In the genomic region with DNA sequence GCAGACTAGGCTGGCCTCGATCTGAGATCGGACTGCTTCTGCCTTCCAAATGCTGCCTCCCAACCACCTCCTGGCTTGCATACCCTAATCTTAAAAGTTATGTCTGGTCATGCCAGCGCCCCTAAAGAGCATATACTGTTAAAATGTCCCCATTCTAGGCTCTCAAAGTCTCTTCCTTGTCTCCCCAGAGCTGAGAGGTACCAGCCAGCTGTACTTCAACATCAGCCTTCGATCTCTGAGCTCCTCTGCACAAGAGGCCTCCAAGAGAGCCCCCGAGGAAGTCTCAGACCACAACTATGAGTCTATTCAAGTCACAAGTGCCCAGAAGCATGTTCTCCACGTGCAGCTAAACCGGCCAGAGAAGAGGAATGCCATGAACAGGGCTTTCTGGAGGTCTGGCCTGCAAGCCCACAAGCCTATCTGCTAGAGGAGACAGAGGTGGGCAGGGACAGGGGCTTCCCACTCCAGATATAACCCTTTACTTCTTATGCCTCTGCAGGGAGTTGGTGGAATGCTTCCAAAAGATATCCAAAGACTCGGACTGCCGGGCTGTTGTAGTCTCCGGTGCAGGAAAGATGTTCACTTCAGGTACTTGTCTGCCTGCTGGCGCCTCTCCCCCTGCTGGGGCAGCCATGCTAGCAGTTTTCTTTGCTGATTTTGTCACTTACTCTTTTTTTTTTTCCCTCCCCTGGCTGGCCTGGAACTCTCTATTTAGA, we compare ENCODE assay signal across 8 mouse cellular contexts. TPM values are rescaled to one million over a fixed set of nuclear protein-coding genes. Genes with fewer than 3 reads are reported as not detected.
DNase-seq lines count a peak whose midpoint lies in the region; ATAC-seq and TF ChIP-seq lines count a peak whose summit lies in the region.

No protein-coding gene starts in this region.

- no peaks in the 10 kb centered on the region for H3K9me3 ChIP-seq in heart, embryonic 10.5 days
- no peaks in the 10 kb centered on the region for H3K9me3 ChIP-seq in kidney, postnatal 0 days (replicated peaks; ENCODE audit: low read length)

- WGBS in heart, embryonic 10.5 days, result 48% methylated on average over 11 of the region's 11 CpGs
- WGBS in kidney, postnatal 0 days, result 50% methylated on average over 11 of the region's 11 CpGs

- peaks cover 24% of the 10 kb centered on the region for H3K4me1 ChIP-seq in heart, embryonic 10.5 days
- peaks cover 13% of the 10 kb centered on the region for H3K4me1 ChIP-seq in kidney, postnatal 0 days (replicated peaks; ENCODE audit: insufficient read depth, low read length)

- H3K27me3 ChIP-seq in heart, embryonic 10.5 days (ENCODE audit: insufficient read depth, poor library complexity, severe bottlenecking), result no peaks in the 10 kb centered on the region
- no peaks in the 10 kb centered on the region for H3K27me3 ChIP-seq in kidney, postnatal 0 days (ENCODE audit: insufficient read depth, low read length)

- peaks cover 41% of the 10 kb centered on the region for H3K36me3 ChIP-seq in heart, embryonic 10.5 days
- peaks cover 29% of the 10 kb centered on the region for H3K36me3 ChIP-seq in kidney, postnatal 0 days (ENCODE audit: insufficient read depth, low read length)

- H3K27ac ChIP-seq in heart, embryonic 10.5 days, result peak overlapping the region; percentile 90
- peak overlapping the region; percentile 92 for H3K27ac ChIP-seq in kidney, postnatal 0 days

- peak; percentile 54 for DNase-seq in cerebellum, adult 9-10 months
- no peak for DNase-seq in cerebellum, adult 18-20 months
- no peak for DNase-seq in heart, embryonic 10.5 days (ENCODE audit: low spot score)
- peak; percentile 43 for DNase-seq in kidney, postnatal 0 days (ENCODE audit: low spot score)
- peak; percentile 61 to 66 for DNase-seq in thymus, postnatal 36 days

- TF ChIP-seq CTCF in kidney, postnatal 0 days (IDR thresholded peaks at IDR 0.05; ENCODE audit: low read depth), result peak; percentile 40; the same call in 1 of the 2 replicates

- ATAC-seq in activated CD4-positive, CD25-positive, alpha-beta regulatory T cell, adult 4 months, result peak; percentile 16
- ATAC-seq in kidney, postnatal 0 days (replicated peaks; ENCODE audit: low FRiP score, low read depth), result no peak
- ATAC-seq in megakaryocyte progenitor cell, adult 5-6 weeks (replicated peaks; ENCODE audit: poor library complexity), result 0 out of 2 replicates have a peak, but pooled peaks have one; percentile 21
- no peak for ATAC-seq in frontal cortex, adult (ENCODE audit: low TSS enrichment)

- H3K4me2 ChIP-seq in kidney, postnatal 0 days (ENCODE audit: low read length), result peak overlapping the region; percentile 52

- H3K4me3 ChIP-seq in heart, embryonic 10.5 days, result peak overlapping the region; percentile 60
- H3K4me3 ChIP-seq in kidney, postnatal 0 days (replicated peaks; ENCODE audit: low read depth, low read length), result peak overlapping the region; percentile 39

- peak overlapping the region; percentile 65 for H3K9ac ChIP-seq in kidney, postnatal 0 days (ENCODE audit: low read depth, low read length)

RNA-seq across cellular contexts. Expression of gene Ech1, which starts 0.8 kb away (rescaled TPM):
- polyA plus RNA-seq in activated CD4-positive, CD25-positive, alpha-beta regulatory T cell, adult 4 months (2017; shearing (Covaris generic)), result 100 to 1,000 TPM; 192 to 199 TPM
- polyA plus RNA-seq in heart, embryonic 10.5 days (2016; fragmentation: Nextera tagmentation; extraction: Ambion mirVana), result 118 and 136 TPM in 2 replicates
- 330 and 348 TPM in 2 replicates for polyA plus RNA-seq in kidney, postnatal 0 days (2015; fragmentation: Nextera tagmentation; extraction: Ambion mirVana)
- 139 and 180 TPM in 2 replicates for total RNA-seq in megakaryocyte progenitor cell, adult 5-6 weeks (2015)
- 93.3 and 110 TPM in 2 replicates for total RNA-seq in megakaryocyte progenitor cell, adult 5-6 weeks (2017)

RNA-seq across cellular contexts. Expression of gene Lgals4, which starts 7.8 kb away (rescaled TPM):
- 10 to 100 TPM; 20.1 to 27.2 TPM for polyA plus RNA-seq in activated CD4-positive, CD25-positive, alpha-beta regulatory T cell, adult 4 months (2017; shearing (Covaris generic))
- 2.8 and 3.6 TPM in 2 replicates for polyA plus RNA-seq in heart, embryonic 10.5 days (2016; fragmentation: Nextera tagmentation; extraction: Ambion mirVana)
- 10.8 and 10.9 TPM in 2 replicates for polyA plus RNA-seq in kidney, postnatal 0 days (2015; fragmentation: Nextera tagmentation; extraction: Ambion mirVana)
- total RNA-seq in megakaryocyte progenitor cell, adult 5-6 weeks (2015), result 16.1 and 22.9 TPM in 2 replicates
- 4.3 and 7.0 TPM in 2 replicates for total RNA-seq in megakaryocyte progenitor cell, adult 5-6 weeks (2017)

RNA-seq across cellular contexts. Expression of gene Hnrnpl, which starts 17.5 kb away (rescaled TPM):
- polyA plus RNA-seq in activated CD4-positive, CD25-positive, alpha-beta regulatory T cell, adult 4 months (2017; shearing (Covaris generic)), result 100 to 1,000 TPM; 153 to 344 TPM
- polyA plus RNA-seq in heart, embryonic 10.5 days (2016; fragmentation: Nextera tagmentation; extraction: Ambion mirVana), result 213 and 221 TPM in 2 replicates
- 232 TPM in 2 replicates for polyA plus RNA-seq in kidney, postnatal 0 days (2015; fragmentation: Nextera tagmentation; extraction: Ambion mirVana)
- 419 and 433 TPM in 2 replicates for total RNA-seq in megakaryocyte progenitor cell, adult 5-6 weeks (2015)
- 342 and 343 TPM in 2 replicates for total RNA-seq in megakaryocyte progenitor cell, adult 5-6 weeks (2017)

RNA-seq across cellular contexts. Expression of gene Rinl, which starts 37.1 kb away (rescaled TPM):
- polyA plus RNA-seq in activated CD4-positive, CD25-positive, alpha-beta regulatory T cell, adult 4 months (2017; shearing (Covaris generic)), result 100 to 1,000 TPM; 199 to 272 TPM
- 3.8 and 5.2 TPM in 2 replicates for polyA plus RNA-seq in heart, embryonic 10.5 days (2016; fragmentation: Nextera tagmentation; extraction: Ambion mirVana)
- 5.2 and 6.3 TPM in 2 replicates for polyA plus RNA-seq in kidney, postnatal 0 days (2015; fragmentation: Nextera tagmentation; extraction: Ambion mirVana)
- 47.6 and 48.3 TPM in 2 replicates for total RNA-seq in megakaryocyte progenitor cell, adult 5-6 weeks (2015)
- 53.9 and 56.3 TPM in 2 replicates for total RNA-seq in megakaryocyte progenitor cell, adult 5-6 weeks (2017)

RNA-seq across cellular contexts. Expression of gene Lgals7, which starts 37.8 kb away (rescaled TPM):
- 1 to 10 TPM; 2.5 to 2.8 TPM for polyA plus RNA-seq in activated CD4-positive, CD25-positive, alpha-beta regulatory T cell, adult 4 months (2017; shearing (Covaris generic))
- 0.24 and 0.81 TPM in 2 replicates for polyA plus RNA-seq in heart, embryonic 10.5 days (2016; fragmentation: Nextera tagmentation; extraction: Ambion mirVana)
- 1.3 and 1.7 TPM in 2 replicates for polyA plus RNA-seq in kidney, postnatal 0 days (2015; fragmentation: Nextera tagmentation; extraction: Ambion mirVana)
- 0.52 TPM in 1 of 2 replicates, not detected in the other for total RNA-seq in megakaryocyte progenitor cell, adult 5-6 weeks (2015)
- total RNA-seq in megakaryocyte progenitor cell, adult 5-6 weeks (2017), result not detected in 2 replicates

Comparison
In these comparisons a context has a peak if more than half of its experiments do, and no peak if none do; other contexts are left out.
1. DNase-seq: peak in cerebellum, adult 9-10 months (single experiment), kidney, postnatal 0 days (single experiment) and thymus, postnatal 36 days (2 of 2); none in cerebellum, adult 18-20 months (0 of 2) and heart, embryonic 10.5 days (single experiment).
2. ATAC-seq: peak in activated CD4-positive, CD25-positive, alpha-beta regulatory T cell, adult 4 months (single experiment) and megakaryocyte progenitor cell, adult 5-6 weeks (single experiment); none in kidney, postnatal 0 days (single experiment) and frontal cortex, adult (single experiment).